Mouse (Mus musculus): ENCODE data around the gene Tap1.

DNA sequence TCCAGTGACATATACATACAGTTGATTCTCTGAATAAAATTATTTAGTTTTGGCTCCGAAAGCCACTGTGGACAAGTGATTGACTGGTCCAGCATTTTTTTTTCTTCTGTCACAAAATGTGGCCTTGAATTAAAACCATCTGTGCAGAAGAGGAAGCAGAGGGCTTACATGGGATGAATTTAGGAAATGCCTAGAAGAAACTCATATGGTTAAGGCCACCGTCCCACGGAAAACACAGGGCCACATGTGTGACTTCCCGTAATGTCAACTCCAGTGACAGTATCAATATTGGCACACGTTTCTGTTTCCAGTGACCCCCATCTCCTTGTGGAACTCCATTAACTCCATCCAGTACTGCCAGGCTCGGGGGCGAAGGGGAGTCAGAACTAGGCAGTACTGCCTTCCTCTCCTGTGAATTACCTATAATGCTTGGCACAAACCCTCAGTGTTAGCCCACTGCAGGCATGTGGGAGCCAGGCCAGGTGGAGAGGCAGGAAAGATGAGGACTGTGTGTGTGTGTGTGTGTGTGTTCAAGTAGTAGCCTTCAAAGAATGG, 44.8 kb upstream of the Tap1 start:
- TF ChIP-seq POLR2A (IDR thresholded peaks at IDR 0.05; ENCODE audit: borderline replicate concordance, control insufficient read depth, low read depth, low read length) (no peak), CTCF (IDR thresholded peaks at IDR 0.05; ENCODE audit: control insufficient read depth, insufficient read depth, low read length) (no peak)
